Mouse (Mus musculus): ENCODE results near the gene Rhoc. TPM values are rescaled to one million over a fixed set of nuclear protein-coding genes. Genes with fewer than 3 reads are reported as not detected.

Rhoc gene
- polyA plus RNA-seq, 1 experiment from 2014 or later, result 163 TPM

GRCm38 (mm10) chr3:104788561-104789311, 561 bp downstream of the Rhoc start:
- Histone ChIP-seq H3K4me2 (replicated peaks) (peak overlapping the region; percentile 84), H3K4me3 (replicated peaks) (peak overlapping the region; percentile 75), H3K9ac (peak overlapping the region; percentile 65), H3K4me1 (peaks cover 48% of the 10 kb centered on the region), H3K27me3 (peaks cover 4% of the 10 kb centered on the region), H3K27ac (replicated peaks) (peak overlapping the region; percentile 86), H3K9me3 (replicated peaks) (no peaks in the 10 kb centered on the region), H3K36me3 (peaks cover 17% of the 10 kb centered on the region; the same call in 1 of the 2 replicates)
- WGBS, result under 1% methylated on average over 52 of the region's 52 CpGs
- peak; percentile 89 for ATAC-seq (ENCODE audit: insufficient number of reproducible peaks, low FRiP score, low TSS enrichment, low read depth)

GRCm38 (mm10) chr3:104789312-104789605, 1.1 kb downstream of the Rhoc start:
- H3K4me1 ChIP-seq, result peaks cover 53% of the 10 kb centered on the region
- WGBS, result 2% methylated on average over 10 of the region's 10 CpGs
- 0 out of 2 replicates have a peak, but pooled peaks have one; percentile 1 for ATAC-seq (ENCODE audit: insufficient number of reproducible peaks, low FRiP score, low TSS enrichment, low read depth)
- peak overlapping the region; percentile 75 for H3K4me3 ChIP-seq (replicated peaks)
- H3K9me3 ChIP-seq (replicated peaks), result no peaks in the 10 kb centered on the region
- H3K27me3 ChIP-seq, result no peaks in the 10 kb centered on the region; the same call in 1 of the 2 replicates
- H3K4me2 ChIP-seq (replicated peaks), result peak overlapping the region; percentile 84
- peak overlapping the region; percentile 65 for H3K9ac ChIP-seq
- H3K36me3 ChIP-seq, result peaks cover 17% of the 10 kb centered on the region; the same call in 1 of the 2 replicates
- peak overlapping the region; percentile 86 for H3K27ac ChIP-seq (replicated peaks)

- no peaks in the 10 kb centered on the region for H3K9me3 ChIP-seq (replicated peaks)
- peak overlapping the region; percentile 86 for H3K27ac ChIP-seq (replicated peaks)
- 22% methylated on average over 13 of the region's 13 CpGs for WGBS
- ATAC-seq (ENCODE audit: insufficient number of reproducible peaks, low FRiP score, low TSS enrichment, low read depth), result no peak
- peak overlapping the region; percentile 65 for H3K9ac ChIP-seq
- peak overlapping the region; percentile 84 for H3K4me2 ChIP-seq (replicated peaks)
- peak overlapping the region; percentile 75 for H3K4me3 ChIP-seq (replicated peaks)
- H3K36me3 ChIP-seq, result peaks cover 17% of the 10 kb centered on the region; the same call in 1 of the 2 replicates
- H3K27me3 ChIP-seq, result no peaks in the 10 kb centered on the region
- peaks cover 58% of the 10 kb centered on the region for H3K4me1 ChIP-seq
Observed at GRCm38 (mm10) chr3:104789822-104790221, 1.6 kb downstream of the Rhoc start.

- H3K27me3 ChIP-seq, result no peaks in the 10 kb centered on the region
- H3K27ac ChIP-seq (replicated peaks), result peak overlapping the region; percentile 86
- 11% methylated on average over 6 of the region's 6 CpGs for WGBS
- no peaks in the 10 kb centered on the region for H3K9me3 ChIP-seq (replicated peaks)
- peak; percentile 18; the same call in 1 of the 2 replicates for ATAC-seq (ENCODE audit: insufficient number of reproducible peaks, low FRiP score, low TSS enrichment, low read depth)
- peak overlapping the region; percentile 84 for H3K4me2 ChIP-seq (replicated peaks)
- peaks cover 65% of the 10 kb centered on the region for H3K4me1 ChIP-seq
- peaks cover 24% of the 10 kb centered on the region; the same call in 1 of the 2 replicates for H3K36me3 ChIP-seq
- peak overlapping the region; percentile 65 for H3K9ac ChIP-seq
- H3K4me3 ChIP-seq (replicated peaks), result peak overlapping the region; percentile 75
Observed at GRCm38 (mm10) chr3:104790401-104790937, 2.3 kb downstream of the Rhoc start.

- Histone ChIP-seq H3K4me1 (peaks cover 70% of the 10 kb centered on the region), H3K9ac (peak overlapping the region; percentile 10; the same call in 1 of the 2 replicates), H3K27ac (replicated peaks) (peak overlapping the region; percentile 86), H3K9me3 (replicated peaks) (no peaks in the 10 kb centered on the region), H3K4me2 (replicated peaks) (peak overlapping the region; percentile 84), H3K27me3 (no peaks in the 10 kb centered on the region), H3K36me3 (peaks cover 28% of the 10 kb centered on the region; the same call in 1 of the 2 replicates), H3K4me3 (replicated peaks) (peak overlapping the region; percentile 75)
- WGBS, result 23% methylated on average over 4 of the region's 4 CpGs
- no peak for ATAC-seq (ENCODE audit: insufficient number of reproducible peaks, low FRiP score, low TSS enrichment, low read depth)
Observed at GRCm38 (mm10) chr3:104791017-104791416, 2.8 kb downstream of the Rhoc start.

GRCm38 (mm10) chr3:104791671-104792070, 3.5 kb downstream of the Rhoc start:
- peaks cover 35% of the 10 kb centered on the region for H3K36me3 ChIP-seq
- H3K4me3 ChIP-seq (replicated peaks), result no peak overlapping the region
- no peaks in the 10 kb centered on the region for H3K27me3 ChIP-seq
- 0 out of 2 replicates have a peak overlapping the region, but pooled peaks have one; percentile 23 for H3K27ac ChIP-seq (replicated peaks)
- H3K9me3 ChIP-seq (replicated peaks), result no peaks in the 10 kb centered on the region
- peaks cover 74% of the 10 kb centered on the region for H3K4me1 ChIP-seq
- ATAC-seq (ENCODE audit: insufficient number of reproducible peaks, low FRiP score, low TSS enrichment, low read depth), result no peak
- H3K4me2 ChIP-seq (replicated peaks), result no peak overlapping the region
- no peak overlapping the region for H3K9ac ChIP-seq
- 75% methylated on average over 8 of the region's 8 CpGs for WGBS

- Histone ChIP-seq H3K4me3 (replicated peaks) (no peak overlapping the region), H3K36me3 (peaks cover 43% of the 10 kb centered on the region), H3K9ac (no peak overlapping the region), H3K4me1 (peaks cover 74% of the 10 kb centered on the region), H3K9me3 (replicated peaks) (no peaks in the 10 kb centered on the region), H3K27me3 (no peaks in the 10 kb centered on the region), H3K27ac (replicated peaks) (peak overlapping the region; percentile 23; the same call in 1 of the 2 replicates), H3K4me2 (replicated peaks) (no peak overlapping the region)
- 58% methylated on average over 15 of the region's 15 CpGs for WGBS
- no peak for ATAC-seq (ENCODE audit: insufficient number of reproducible peaks, low FRiP score, low TSS enrichment, low read depth)
Observed at GRCm38 (mm10) chr3:104792360-104793270, 4.4 kb downstream of the Rhoc start.

- H3K9ac ChIP-seq, result no peak overlapping the region
- H3K4me2 ChIP-seq (replicated peaks), result no peak overlapping the region
- ATAC-seq (ENCODE audit: insufficient number of reproducible peaks, low FRiP score, low TSS enrichment, low read depth), result peak; percentile 86
- peak overlapping the region; percentile 71 for H3K27ac ChIP-seq (replicated peaks)
- H3K27me3 ChIP-seq, result no peaks in the 10 kb centered on the region
- peaks cover 70% of the 10 kb centered on the region for H3K4me1 ChIP-seq
- H3K36me3 ChIP-seq, result peaks cover 51% of the 10 kb centered on the region
- no peak overlapping the region for H3K4me3 ChIP-seq (replicated peaks)
- H3K9me3 ChIP-seq (replicated peaks), result no peaks in the 10 kb centered on the region
- 43% methylated on average over 20 of the region's 20 CpGs for WGBS
Observed at GRCm38 (mm10) chr3:104793871-104794828, 6.0 kb downstream of the Rhoc start.

GRCm38 (mm10) chr3:104794953-104795470, 6.8 kb downstream of the Rhoc start:
- Histone ChIP-seq H3K9me3 (replicated peaks) (no peaks in the 10 kb centered on the region), H3K4me3 (replicated peaks) (no peak overlapping the region), H3K4me2 (replicated peaks) (no peak overlapping the region), H3K4me1 (peaks cover 64% of the 10 kb centered on the region), H3K27me3 (no peaks in the 10 kb centered on the region), H3K27ac (replicated peaks) (peak overlapping the region; percentile 71), H3K36me3 (peaks cover 60% of the 10 kb centered on the region), H3K9ac (no peak overlapping the region)
- 52% methylated on average over 12 of the region's 12 CpGs for WGBS
- ATAC-seq (ENCODE audit: insufficient number of reproducible peaks, low FRiP score, low TSS enrichment, low read depth), result no peak
